Mouse (Mus musculus): ENCODE measurements around the gene A630089N07Rik.

DNA sequence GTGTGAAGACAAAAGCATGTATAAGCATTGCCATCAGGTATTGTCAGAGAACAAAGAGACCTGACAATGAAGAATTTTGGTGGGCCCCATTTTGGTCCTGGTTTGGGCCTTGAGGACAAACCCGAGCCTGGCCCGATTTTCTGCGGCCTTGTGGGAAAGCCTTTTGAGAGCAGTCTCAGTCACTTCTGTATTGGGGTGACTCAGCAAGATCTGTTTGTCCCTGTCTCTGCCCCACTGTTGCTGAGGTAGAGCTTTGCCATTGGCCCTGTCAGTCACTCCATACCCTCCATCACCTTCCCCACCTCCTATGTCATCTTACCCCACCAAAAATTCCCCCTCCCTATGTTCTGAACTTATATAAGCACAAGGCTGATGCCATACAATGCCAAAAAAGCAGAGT lies 104.5 kb downstream of the A630089N07Rik start:
- TF ChIP-seq CTCF (IDR thresholded peaks at IDR 0.05; ENCODE audit: borderline replicate concordance, insufficient read depth, low read depth, low read length) (no peak), POLR2A (IDR thresholded peaks at IDR 0.05; ENCODE audit: borderline replicate concordance, insufficient read depth, low read length) (no peak)

Measured in cerebellum, adult 2 months (tissue).